31 mouse cellular contexts compared by ENCODE assay signal in genomic region chr5:25546912-25547311, GRCm38 (mm10). TPM values are rescaled to one million over a fixed set of nuclear protein-coding genes. Genes with fewer than 3 reads are reported as not detected.
"Had no signal": no experiment of that assay in that cellular context is flagged by ENCODE, and none has a peak within 500 bp of the region (broad histone marks: within the 10 kb centered on the region; RNA-seq: fewer than 3 reads in every experiment).

No protein-coding gene starts in this region.

- H3K9ac ChIP-seq: embryonic facial prominence, embryonic 15.5 days; forebrain, embryonic 12.5 days; forebrain, embryonic 13.5 days; forebrain, embryonic 15.5 days; forebrain, postnatal 0 days had no signal

- H3K27me3 ChIP-seq: embryonic facial prominence, embryonic 15.5 days; forebrain, embryonic 12.5 days; forebrain, embryonic 13.5 days; forebrain, embryonic 15.5 days had no signal

- DNase-seq: cerebellum, adult 2 months; cerebellum, adult 8-10 months; cerebellum, adult 9-10 months; cerebellum, adult 9-11 months; cerebellum, postnatal 10 days; cerebellum, postnatal 14 days; cerebellum, postnatal 25 days; cerebellum, postnatal 36 days; embryo, embryonic 11 days; forebrain, postnatal 0 days; gastrocnemius, adult 2 months; gastrocnemius, postnatal 10 days; gastrocnemius, postnatal 14 days; gastrocnemius, postnatal 25 days; gastrocnemius, postnatal 36 days; heart, adult 18-20 months; heart, adult 2 months had no signal

- H3K36me3 ChIP-seq: embryonic facial prominence, embryonic 15.5 days; forebrain, embryonic 10.5 days; forebrain, embryonic 12.5 days; forebrain, embryonic 15.5 days had no signal

- ATAC-seq: forebrain, embryonic 13.5 days; forebrain, embryonic 14.5 days; forebrain, embryonic 15.5 days; forebrain, embryonic 16.5 days; forebrain, postnatal 0 days had no signal

- H3K4me1 ChIP-seq: embryonic facial prominence, embryonic 15.5 days; forebrain, embryonic 10.5 days; forebrain, embryonic 12.5 days; forebrain, embryonic 13.5 days; forebrain, embryonic 15.5 days had no signal

- H3K4me3 ChIP-seq: embryonic facial prominence, embryonic 15.5 days; erythroblast, embryonic 14.5 days; forebrain, embryonic 10.5 days; forebrain, embryonic 12.5 days; forebrain, embryonic 13.5 days; forebrain, embryonic 15.5 days; gastrocnemius, adult 2 months; heart, adult 2 months had no signal

- H3K27ac ChIP-seq: embryonic facial prominence, embryonic 15.5 days; forebrain, embryonic 10.5 days; forebrain, embryonic 12.5 days; forebrain, embryonic 13.5 days; forebrain, embryonic 15.5 days; gastrocnemius, adult 2 months; heart, adult 2 months had no signal

- H3K9me3 ChIP-seq: embryonic facial prominence, embryonic 15.5 days; forebrain, embryonic 10.5 days; forebrain, embryonic 13.5 days; forebrain, embryonic 15.5 days had no signal

- H3K4me2 ChIP-seq: embryonic facial prominence, embryonic 15.5 days; forebrain, embryonic 12.5 days; forebrain, embryonic 13.5 days; forebrain, embryonic 15.5 days had no signal

RNA-seq across cellular contexts. Expression of gene Cct8l1, which starts 31.0 kb away (rescaled TPM):
- total RNA-seq: common myeloid progenitor, adult 5-6 weeks; forebrain, postnatal 0 days; gastrocnemius, postnatal 10 days; gastrocnemius, postnatal 14 days; gastrocnemius, postnatal 4 days; granulocyte monocyte progenitor cell, adult 5-6 weeks had no signal
- polyA plus RNA-seq: embryonic facial prominence, embryonic 11.5 days; embryonic facial prominence, embryonic 14.5 days; embryonic facial prominence, embryonic 15.5 days; erythroblast, embryonic 14.5 days; forebrain, embryonic 10.5 days; forebrain, embryonic 11.5 days; forebrain, embryonic 13.5 days; forebrain, embryonic 14.5 days; forebrain, embryonic 15.5 days; forebrain, embryonic 16.5 days; forebrain, postnatal 0 days had no signal
